Mouse (Mus musculus) G1E (cell line): ENCODE measurements at regions not wholly inside any gene's neighbourhood (a gene's known extent, or its start where the extent isn't known, plus 50 kb on each side); places are given as distances from the start of the nearest gene placed in this dataset.

ENCODE experiments used
- CTCF ChIP-seq: IDR thresholded peaks from 2 replicates; pipeline ENCODE4 v1.5.1; 2012; ENCODE audit warnings: low read depth, low read length, inconsistent platforms, mixed read lengths
- GATA1 ChIP-seq: IDR thresholded peaks from 2 replicates; pipeline ENCODE4 v1.6.1; 2012; ENCODE audit warnings: borderline replicate concordance, low read length, inconsistent platforms, mixed read lengths
- POLR2AphosphoS5 ChIP-seq: IDR thresholded peaks from 2 replicates; pipeline ENCODE4 v1.6.1; 2012; ENCODE audit warnings: low read depth, low read length, inconsistent platforms; ENCODE audit not compliant: insufficient replicate concordance

- TF ChIP-seq CTCF (no peak), GATA1 (no peak), POLR2AphosphoS5 (no peak)
These were observed 136.4 kb downstream of the Ddx11 start for GRCm38 (mm10) chr17:66259697-66260096.
